Mouse (Mus musculus) gastrocnemius, postnatal 10 days (tissue): ENCODE measurements around the gene Ifitm1. TPM values are rescaled to one million over a fixed set of nuclear protein-coding genes. Genes with fewer than 3 reads are reported as not detected.

Experiments used
- DNase-seq: peaks from one replicate; pipeline ENCODE4 v3.0.0; 2021; ENCODE audit warnings: mixed read lengths
- long read RNA-seq, 2 experiments: library from polyadenylated mRNA; stranded (forward); transcript quantifications; one replicate each; pipeline ENCODE4 v2.0.0; 2021
- total RNA-seq, 2 experiments: library from RNA; stranded (reverse); gene quantifications; 2 replicates each; pipeline ENCODE4 v1.2.3; 2021

The Ifitm1 gene
- total RNA-seq, result 1 to 10 TPM; 2.1 to 3.7 TPM
- long read RNA-seq, experiment 1, partial matches to known transcripts, result 0 of 3 reads
- long read RNA-seq, experiment 1, other reads (novel, unspliced or antisense), result 1 of 3 reads
- long read RNA-seq, experiment 2, result 0 reads

DNA sequence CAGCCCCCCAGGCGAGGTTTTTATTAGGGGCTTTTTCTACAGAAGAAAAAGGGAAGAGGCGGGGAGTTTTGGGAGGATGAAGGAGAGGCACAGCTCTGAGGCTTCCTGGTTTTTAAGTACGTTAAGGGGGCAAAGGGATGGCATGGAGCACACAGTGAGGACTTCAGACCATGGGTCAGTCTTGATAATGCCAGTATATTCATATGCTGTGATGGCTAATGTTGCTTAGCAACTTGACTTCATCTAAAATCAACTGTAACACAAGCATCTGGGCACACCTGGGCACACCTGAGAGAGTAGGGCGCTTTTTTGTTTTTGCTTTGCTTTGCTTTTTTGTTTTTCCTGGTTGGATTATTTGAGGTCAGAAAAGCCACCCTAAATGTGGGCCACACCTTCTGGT is at the start of gene Ifitm1:
Ifitm1 (plus strand) TSS at position 301 of the 400 bp plus-strand sequence.
- no peak for DNase-seq

DNA sequence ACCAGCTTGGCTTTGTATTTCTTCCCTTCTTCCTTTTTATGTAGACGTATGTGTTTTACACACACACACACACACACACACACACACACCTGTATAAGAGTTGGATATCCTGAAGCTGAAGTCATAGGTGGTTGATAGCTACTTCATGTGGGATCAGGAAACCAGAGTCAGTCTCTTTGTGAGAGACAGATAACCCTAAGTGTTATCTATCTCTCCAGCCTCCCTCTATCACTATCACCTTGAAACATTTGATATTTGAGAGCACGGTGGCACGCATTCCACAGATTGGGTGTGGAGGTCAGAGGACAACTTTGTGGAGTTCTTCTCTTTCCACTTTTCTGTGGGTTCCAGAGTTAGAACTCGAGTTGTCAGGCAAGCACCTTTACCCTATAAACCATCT is 47.1 kb upstream of the Ifitm1 start:
- no peak for DNase-seq

DNA sequence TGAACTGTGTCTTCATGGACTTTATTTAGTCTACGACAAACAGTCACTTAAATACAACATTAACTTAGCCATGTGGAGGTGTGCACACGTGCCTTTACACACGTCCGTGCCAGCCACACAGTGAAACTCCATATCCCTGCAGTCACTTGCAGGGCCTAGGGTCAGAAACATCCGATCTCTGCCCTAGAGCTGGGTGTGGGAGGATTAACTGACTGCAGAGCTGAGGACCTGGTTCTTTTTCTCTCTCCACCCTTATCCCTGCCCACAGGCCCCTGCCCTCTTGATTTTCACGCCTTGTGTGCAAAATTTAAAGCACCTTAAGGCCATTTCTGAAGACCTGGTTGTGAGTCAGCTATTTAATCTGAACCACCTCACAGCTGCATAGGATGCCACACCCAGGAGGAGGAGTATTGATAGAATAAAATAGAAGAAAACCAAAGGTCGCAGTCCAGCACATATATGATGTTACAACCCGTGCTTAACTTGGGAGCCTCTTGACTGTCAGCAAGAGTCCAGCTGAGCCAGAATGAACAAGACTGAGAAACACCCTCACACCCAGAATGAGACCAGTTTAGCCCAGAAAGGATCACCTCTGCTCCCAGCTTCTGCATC is 46.5 kb upstream of the Ifitm1 start, which contains the start of gene Nlrp6:
Nlrp6 (plus strand) TSS at position 485 of the 612 bp plus-strand sequence.
- DNase-seq, result no peak

DNA sequence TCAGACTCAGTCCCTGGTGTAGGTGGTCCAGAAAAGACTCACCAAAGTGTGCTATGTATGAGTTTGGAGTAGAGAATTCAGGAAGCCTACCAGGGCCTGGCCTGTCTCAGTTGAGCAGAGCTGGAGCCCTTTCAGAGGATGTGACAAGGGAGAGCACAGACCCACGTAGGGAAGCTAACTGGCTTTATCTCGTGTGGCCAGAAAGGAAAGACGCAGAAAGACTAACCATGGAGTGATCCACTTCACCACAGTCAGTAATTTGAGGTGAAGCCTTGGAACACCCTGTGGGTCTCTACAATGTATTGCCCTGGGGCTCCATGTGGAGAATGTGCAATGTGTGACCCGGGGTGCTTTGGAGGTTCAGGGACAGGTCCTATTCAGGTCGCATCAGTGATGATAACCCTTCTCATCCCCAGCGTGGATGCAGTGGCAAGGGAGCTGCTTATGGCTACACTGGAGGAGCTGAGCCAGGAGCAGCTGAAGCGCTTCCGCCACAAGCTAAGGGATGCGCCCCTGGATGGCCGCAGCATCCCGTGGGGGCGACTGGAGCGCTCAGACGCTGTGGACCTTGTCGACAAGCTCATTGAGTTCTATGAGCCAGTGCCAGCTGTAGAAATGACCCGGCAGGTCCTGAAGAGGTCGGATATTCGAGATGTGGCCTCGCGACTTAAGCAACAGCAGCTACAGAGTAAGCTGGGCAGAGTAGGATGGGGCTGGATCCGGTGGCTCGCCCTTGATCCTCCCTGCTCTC is 45.6 kb upstream of the Ifitm1 start:
- DNase-seq, result no peak

DNA sequence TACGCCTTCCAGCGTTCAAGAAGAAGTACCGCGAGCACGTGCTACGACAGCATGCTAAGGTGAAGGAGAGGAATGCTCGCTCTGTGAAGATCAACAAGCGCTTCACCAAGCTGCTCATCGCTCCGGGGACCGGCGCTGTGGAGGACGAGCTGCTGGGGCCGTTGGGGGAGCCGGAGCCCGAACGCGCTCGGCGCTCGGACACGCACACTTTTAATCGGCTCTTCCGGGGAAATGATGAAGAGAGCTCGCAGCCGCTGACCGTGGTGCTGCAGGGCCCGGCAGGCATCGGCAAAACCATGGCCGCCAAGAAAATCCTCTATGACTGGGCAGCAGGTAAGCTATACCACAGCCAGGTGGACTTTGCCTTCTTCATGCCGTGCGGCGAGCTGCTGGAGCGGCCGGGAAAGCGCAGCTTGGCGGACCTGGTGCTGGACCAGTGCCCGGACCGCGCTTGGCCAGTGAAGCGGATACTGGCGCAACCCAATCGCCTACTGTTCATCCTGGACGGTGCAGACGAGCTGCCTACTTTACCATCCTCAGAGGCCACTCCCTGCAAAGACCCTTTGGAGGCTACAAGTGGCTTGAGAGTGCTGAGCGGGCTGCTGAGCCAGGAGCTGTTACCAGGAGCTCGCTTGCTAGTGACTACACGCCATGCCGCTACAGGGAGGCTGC is 44.5 kb upstream of the Ifitm1 start:
- peak; percentile 66 for DNase-seq

DNA sequence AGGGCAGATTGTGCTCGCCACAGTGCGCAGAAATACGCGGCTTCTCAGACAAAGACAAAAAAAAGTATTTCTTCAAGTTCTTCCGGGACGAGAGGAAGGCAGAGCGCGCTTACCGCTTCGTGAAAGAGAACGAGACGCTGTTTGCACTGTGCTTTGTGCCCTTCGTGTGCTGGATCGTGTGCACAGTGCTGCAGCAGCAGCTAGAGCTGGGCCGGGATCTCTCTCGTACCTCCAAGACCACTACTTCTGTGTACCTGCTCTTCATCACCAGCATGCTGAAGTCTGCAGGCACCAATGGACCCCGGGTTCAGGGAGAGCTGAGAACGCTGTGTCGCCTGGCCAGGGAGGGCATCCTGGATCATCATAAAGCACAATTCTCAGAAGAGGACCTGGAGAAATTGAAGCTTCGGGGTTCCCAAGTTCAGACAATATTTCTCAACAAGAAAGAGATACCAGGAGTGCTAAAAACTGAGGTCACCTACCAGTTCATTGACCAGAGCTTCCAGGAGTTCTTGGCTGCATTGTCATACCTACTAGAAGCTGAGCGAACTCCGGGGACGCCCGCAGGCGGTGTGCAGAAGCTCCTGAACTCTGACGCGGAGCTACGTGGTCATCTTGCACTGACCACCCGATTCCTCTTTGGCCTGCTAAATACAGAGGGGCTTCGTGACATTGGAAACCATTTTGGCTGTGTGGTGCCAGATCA is 43.8 kb upstream of the Ifitm1 start:
- DNase-seq, result no peak

DNA sequence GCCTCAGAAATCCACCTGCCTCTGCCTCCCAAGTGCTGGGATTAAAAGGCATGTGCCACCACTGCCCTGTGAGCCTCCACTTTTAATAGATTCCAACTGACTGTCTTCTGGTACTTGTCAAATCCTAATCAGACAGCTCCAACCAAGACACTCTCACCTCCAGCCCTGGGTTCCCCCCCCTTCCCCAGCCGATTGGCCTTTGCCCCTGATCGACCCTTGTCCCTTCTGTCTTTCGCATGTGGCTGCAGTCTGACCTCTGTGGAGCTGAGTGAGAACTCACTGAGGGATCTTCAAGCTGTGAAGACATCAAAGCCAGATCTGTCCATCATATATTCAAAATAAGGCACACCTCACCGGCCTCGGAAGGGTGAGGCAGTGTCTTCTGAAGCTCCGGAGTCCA is 39.8 kb upstream of the Ifitm1 start:
- DNase-seq, result no peak

DNA sequence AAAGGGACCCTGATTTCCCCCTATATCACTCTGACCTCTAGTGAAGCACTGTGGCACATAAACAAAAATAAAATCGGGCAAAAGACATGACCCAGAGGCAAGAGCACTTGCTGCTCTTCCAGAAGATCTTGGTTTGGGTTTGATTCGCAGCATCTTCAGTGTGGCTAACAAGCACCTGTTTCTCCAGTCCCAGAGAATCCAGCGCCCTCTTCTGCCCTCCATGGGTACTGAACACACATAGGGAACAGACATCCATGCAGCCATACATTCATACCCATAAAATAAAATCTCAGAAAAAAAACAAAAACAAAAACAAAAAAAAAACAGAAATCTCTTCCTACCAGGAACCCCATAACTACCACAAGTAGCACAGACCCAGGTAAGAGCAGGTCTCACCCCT is 28.6 kb upstream of the Ifitm1 start:
- DNase-seq, result no peak

DNA sequence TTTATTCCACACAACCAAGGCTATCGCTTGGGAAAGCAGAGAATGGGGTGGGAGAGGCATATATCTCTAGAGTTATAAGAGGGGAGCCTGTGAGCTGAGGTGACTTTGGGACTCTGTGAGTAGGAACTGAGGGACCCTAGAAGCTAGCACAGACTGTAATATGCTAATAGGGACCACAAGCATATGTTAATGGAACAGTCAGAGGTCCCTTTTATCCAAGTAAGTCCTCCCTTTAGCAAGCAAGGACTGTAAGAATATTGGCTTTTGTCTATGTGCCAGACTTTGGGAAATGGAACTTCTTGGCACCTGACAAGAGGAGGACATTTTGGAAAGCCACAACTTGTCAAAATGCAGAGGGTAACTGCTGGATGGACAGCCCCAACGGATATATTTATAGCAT is 28.1 kb upstream of the Ifitm1 start:
- DNase-seq, result no peak

DNA sequence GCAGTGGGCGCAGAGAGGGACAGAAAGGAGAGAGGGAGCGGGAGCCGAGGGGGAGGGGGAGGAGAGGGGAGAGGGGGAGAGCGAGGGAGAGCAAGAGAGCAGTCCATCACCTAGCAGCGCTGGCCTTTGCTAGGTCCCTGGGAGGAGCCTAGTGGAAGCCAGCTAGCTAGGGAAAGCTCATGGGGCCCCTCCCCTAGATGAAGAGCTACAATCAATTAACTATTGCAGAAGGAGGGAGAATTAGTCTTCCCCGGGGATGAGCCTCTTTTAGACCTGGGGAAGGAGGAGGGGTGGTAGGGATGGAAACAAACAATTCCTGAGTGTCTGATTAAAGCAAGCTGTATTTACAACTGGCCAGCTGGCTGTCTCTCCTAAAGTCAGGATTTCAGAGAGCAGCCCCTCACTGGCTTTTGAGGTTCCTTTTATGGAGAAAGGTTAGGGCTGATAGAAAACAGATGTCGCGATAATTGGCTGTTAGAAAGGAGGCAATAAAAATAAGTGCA is 27.3 kb upstream of the Ifitm1 start:
- no peak for DNase-seq

DNA sequence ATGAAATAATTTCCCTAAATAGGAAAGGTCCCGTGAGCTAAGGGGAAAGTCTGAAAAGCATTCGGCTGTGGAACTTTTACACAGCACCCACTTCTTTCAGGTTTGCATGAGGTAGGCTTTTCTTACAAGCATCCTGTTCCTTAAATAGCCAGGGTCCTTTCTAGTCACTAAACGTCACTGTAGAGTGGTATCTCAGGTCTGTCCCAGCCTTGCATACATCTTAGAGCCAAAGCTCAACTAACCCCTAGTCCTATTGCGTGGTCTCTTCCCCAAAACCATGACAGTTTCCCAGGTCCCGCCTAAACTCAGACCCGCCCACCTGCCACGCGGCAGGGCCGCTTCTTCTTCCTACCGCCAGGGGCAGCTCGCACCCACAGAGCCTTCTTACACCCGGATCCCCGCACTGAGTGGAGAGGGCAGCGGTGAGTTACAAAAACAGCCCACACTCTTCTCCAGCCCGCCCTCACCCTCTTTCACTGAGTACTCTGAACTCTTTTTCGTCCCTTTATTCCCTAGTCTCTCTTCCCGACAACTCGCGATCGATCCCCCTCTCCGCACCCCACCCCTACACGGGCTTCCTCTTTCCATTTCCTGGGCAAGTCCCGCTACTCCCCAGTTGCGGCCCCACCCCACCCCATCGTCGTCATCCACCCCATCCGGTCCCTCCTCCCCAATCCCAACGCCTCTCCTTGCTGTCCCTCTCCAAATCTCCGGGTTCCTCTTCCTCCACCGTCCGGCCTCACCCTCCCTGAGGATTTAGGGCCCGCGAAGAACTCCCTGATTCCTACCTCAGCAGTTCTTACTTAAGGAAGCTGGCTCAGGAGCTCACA is 25.6 kb upstream of the Ifitm1 start, which contains the start of gene Pgghg:
Pgghg (plus strand) TSS at position 170 of the 830 bp plus-strand sequence.
- peak; percentile 83 for DNase-seq

DNA sequence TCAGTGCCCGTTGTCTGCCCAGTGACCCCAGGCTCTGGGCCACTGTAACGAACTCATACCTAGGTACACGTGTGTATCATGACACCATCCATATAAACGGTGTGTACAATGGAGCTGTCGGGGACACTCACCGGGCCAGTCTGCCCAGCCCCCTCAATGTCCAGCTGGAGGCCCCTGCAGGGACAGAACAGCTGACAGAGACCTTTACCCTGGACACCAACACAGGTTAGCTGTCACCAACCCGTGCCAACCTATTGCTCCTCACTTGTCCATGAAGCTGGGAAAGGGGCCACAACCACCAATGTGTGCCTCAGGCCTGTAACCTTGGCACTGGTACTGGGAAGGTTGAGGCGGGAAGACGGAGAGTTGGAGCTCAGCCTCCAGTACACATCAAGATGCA is 24.7 kb upstream of the Ifitm1 start:
- DNase-seq, result no peak

DNA sequence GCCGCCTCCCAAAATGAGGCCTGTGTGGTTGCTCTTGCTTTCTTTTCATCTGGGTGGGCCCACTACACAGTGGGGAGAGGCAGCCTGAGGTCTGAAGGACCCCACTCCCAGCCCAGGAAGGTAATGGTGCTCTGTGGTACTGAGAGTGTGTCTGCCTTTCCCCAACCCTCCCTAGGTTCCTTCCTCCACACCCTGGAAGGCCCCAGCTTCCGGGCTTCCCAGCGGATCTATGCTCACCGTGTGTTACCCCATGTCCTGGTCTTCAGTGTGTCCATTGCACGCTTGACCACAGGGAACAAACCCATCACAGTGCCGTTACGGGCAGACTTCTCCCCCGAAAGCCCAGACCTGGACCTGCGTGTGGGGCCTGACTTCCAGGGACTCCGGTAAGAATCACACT is 24.2 kb upstream of the Ifitm1 start:
- DNase-seq, result no peak

DNA sequence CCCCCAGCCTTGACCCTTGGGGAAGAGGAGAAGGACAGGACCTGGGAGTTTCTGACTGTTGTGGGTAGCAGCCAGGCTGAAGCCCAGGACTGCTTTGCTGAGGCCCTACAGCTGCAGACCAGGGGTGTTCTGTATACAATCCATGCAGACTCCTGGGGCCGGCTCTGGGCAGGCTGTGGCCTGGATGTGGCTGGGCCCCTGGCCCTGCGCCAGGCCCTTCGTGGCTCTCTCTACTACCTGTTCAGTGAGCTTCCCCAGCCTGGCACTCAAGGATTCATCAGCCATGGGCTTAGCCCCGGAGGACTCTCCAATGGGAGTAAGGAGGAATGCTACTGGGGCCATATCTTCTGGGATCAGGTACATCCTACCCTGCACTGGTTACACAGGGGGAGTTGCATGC is 23.7 kb upstream of the Ifitm1 start:
- no peak for DNase-seq

DNA sequence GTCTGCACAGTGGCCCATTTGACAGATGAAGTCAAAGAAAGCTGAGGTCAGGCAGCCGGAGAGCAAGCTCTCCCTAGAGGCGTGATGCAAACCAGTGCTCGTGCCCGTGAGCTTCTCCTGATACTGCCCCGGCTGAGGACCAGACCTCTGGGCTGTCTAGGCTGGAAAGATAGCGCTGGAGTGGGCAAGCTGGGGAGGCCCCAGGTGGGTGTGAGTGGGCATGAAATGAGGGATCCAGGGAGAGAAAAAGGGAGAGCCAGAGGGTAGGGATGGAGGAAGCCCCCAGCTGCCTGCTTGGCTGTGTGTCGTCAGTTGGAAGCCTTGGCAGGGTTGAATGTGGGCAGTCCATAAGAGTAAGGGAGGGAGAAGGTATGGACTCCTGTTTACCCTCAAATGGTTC is 22.8 kb upstream of the Ifitm1 start:
- DNase-seq, result no peak

DNA sequence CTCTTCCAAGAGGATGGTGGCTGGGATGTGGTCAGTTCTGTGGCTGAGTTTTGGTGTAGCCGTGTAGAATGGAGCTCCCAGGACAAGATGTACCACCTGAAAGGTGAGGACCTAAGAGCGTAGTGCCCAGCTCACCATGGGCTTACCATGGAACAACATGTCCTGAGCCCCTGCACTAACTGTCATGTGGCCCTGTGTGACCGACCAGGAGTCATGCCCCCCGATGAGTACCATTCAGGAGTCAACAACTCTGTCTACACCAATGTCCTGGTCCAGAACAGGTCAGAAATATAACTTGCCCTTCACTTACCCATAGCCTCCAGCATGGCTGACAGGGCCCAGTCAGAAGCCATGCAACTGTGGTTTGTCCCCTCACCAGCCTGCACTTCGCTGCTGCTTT is 21.8 kb upstream of the Ifitm1 start:
- DNase-seq, result no peak

DNA sequence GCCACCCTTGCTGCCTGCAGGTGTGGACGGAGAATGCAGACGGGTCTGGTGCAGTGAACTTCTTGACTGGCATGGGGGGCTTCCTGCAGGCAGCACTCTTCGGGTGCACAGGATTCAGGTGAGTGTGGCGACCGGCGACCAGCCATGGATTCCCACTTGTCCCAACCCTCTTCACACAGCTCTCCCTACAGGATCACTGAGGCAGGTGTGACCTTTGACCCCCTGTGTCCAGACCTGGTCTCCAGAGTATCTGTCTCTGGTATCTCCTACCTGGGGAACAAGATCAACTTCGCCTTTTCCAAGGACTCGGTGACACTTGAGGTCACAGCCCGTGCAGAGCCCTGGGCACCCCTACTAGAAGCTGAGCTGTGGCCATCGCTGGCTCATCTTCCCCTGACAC is 20.7 kb upstream of the Ifitm1 start:
- DNase-seq, result no peak

DNA sequence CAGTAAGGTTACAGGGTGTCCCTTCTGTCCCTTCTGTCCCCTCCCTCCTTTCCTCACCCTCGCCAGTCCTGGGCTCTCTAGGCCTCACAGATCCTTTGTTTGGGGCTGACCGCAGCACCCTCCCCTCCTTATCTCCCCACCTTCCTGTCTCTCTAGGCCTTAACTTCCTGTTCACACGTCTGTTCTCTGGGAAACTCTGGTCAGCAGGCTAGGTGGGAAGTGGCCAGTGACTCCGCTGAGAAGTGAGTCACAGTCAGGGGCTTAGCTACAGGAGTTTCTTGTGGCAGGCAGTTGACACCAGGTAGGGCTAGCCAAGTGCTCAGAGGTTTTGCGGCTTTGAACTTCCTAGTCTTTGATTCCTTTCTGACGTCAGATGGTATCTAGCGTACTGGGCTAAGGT is 20.0 kb upstream of the Ifitm1 start:
- DNase-seq, result no peak

DNA sequence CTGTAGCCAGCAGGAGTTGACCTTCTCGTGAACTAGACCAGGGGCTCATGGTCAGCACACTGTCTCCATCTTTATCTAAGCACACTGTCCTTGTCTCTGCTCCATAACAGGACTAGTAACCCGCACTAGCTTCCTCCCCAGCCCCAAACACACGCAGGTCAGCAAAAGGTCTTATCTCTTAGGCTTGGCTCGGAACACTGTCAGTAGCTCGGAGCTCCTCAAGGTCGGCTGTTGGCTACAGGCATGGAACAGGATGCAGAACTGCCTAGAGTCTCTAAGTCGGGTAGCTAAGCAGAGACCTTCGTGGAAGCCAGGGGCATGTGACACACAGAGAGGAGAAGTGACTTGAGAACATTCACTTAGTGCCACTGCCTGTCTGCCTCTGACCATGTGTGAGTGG is 18.9 kb upstream of the Ifitm1 start:
- DNase-seq, result no peak

DNA sequence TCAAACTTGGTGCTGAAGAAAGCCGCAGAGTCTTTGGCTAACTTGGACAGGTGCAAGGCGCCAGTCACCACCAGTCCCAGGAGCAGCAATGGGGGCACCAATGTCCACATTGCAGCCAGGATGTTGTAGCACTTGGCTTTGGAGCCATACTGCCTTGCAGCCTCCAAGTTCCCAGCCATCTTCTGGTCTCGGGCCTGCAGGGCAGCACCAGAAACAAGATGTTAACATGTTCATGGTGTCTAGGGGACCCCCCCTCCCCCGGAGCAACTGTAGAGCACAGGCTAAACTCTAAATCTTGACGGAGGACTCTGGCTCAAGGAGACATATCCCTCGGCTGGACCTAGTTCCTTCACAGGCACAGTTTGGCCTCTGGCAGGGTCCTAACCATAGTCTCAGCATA is 17.8 kb upstream of the Ifitm1 start:
- no peak for DNase-seq

DNA sequence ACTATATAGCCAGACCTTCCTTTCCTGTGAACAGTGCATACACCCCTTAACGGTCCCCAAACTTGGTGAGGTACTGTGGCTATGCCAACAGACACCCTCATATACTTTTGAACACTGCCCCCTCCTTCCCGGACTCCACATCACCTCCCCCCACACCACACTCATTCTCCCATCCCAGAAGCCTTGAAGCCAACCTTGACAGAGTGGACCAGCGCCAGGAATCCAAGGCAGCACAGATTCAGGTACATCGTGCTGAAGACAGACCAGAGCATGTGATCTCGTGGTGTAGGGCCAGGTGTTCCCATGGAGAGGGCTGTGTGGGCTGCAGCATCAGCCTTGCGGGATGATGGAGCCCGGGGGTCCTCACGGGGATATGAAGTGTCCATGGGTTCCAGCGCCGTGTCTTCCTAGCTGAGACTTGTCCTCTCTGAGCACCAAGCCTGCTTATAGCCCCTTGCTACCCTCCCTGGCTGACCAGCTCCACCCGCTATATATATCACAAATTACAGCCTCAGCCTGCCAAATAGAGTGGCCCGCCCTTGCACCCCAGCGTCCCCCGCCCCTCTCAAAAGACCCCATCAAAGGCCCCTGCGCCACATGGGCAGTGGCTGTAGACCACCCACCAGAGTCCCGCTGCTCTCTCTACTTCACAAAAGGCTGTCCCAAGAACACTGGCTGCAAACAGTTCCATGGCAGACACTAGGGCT is 17.0 kb upstream of the Ifitm1 start, which contains the start of gene Ifitm5:
Ifitm5 (minus strand) TSS at position 468 of the 707 bp plus-strand sequence.
- DNase-seq, result no peak
